Mouse (Mus musculus): ENCODE results near the gene Acads. TPM values are rescaled to one million over a fixed set of nuclear protein-coding genes. Genes with fewer than 3 reads are reported as not detected.

The Acads gene
- polyA plus RNA-seq, 1 experiment from 2014 or later = 38.5 TPM

DNA sequence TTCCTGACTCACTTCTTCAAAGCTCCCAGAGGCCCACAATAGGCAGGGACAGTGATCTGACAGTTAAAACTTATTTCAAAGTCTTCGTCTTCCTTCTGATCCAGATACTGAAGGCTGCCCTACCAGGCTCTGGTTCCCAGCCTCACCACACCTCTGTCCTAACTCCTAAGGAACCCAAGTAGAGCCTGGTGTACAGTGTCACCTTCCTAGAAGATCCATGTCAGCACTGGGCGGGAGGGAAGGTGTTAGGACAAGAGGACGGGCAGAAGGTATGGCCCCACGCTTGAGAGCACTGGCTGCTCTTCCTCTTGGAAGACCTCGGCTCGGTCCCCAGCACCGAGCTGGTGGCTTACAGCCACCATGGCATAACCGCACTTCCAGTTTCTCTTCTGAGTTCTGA lies 29.2 kb upstream of the Acads start:
- H3K36me3 ChIP-seq = peaks cover 57% of the 10 kb centered on the region
- WGBS = 94% methylated on average over 8 of the region's 8 CpGs

DNA sequence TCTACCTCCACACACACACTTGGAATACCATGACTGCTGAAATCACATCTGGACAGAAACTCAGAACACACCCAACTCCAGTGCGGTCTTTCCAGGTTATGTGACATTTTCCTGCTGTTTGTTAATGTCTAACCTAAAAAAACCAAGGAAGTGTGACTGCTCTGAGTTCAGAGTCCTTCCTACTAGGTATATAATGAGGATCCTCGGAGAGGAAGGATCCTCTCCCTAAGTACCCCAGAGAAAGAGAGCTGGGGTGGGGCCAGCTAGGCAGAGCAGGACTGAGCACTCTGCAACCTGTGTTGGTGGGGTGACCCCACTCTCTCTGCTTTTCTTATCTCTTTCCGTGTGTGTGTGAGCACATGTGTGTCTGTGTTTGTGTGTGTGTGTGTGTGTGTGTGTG lies 28.2 kb upstream of the Acads start:
- Histone ChIP-seq H3K27me3 (no peaks in the 10 kb centered on the region), H3K9me3 (no peaks in the 10 kb centered on the region), H3K4me2 (replicated peaks) (no peak overlapping the region), H3K27ac (replicated peaks) (no peak overlapping the region), H3K4me1 (0 out of 2 replicates have a peak, but pooled peaks cover 7% of the 10 kb centered on the region), H3K36me3 (peaks cover 54% of the 10 kb centered on the region), H3K4me3 (no peak overlapping the region), H3K9ac (replicated peaks) (no peak overlapping the region)
- WGBS = 93% methylated on average over 3 of the region's 3 CpGs
- ATAC-seq (ENCODE audit: low FRiP score, low read depth) = no peak

More for the DNA sequence above, 29.2 kb upstream of the Acads start:
- no peaks in the 10 kb centered on the region for H3K27me3 ChIP-seq
- no peak overlapping the region for H3K4me2 ChIP-seq (replicated peaks)
- 0 out of 2 replicates have a peak, but pooled peaks cover 3% of the 10 kb centered on the region for H3K4me1 ChIP-seq
- no peak overlapping the region for H3K27ac ChIP-seq (replicated peaks)
- no peak overlapping the region for H3K9ac ChIP-seq (replicated peaks)
- H3K4me3 ChIP-seq = no peak overlapping the region
- no peaks in the 10 kb centered on the region for H3K9me3 ChIP-seq
- ATAC-seq (ENCODE audit: low FRiP score, low read depth) = no peak

DNA sequence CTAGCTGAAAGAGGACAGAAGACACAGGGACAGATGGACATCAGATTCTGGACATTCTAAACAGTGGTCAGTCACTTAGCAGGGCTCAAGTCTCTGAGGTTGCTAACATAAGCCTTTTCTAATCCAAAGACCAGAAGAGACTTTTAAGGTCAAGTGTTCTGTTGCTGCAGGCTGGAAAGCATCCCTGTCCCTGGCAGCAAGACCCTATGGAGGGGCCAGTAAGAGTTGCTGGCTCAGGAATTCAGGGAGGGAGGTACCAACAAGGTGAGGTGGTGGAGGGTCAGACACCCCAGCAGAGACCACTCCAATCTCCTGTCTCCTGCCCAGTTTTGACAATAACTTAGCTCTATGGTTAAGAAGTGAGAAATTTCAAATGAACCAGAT lies 27.6 kb upstream of the Acads start:
- no peaks in the 10 kb centered on the region for H3K27me3 ChIP-seq
- no peak overlapping the region for H3K27ac ChIP-seq (replicated peaks)
- peaks cover 54% of the 10 kb centered on the region for H3K36me3 ChIP-seq
- no peak overlapping the region for H3K4me3 ChIP-seq
- no peaks in the 10 kb centered on the region for H3K9me3 ChIP-seq
- no peak overlapping the region for H3K4me2 ChIP-seq (replicated peaks)
- no peak overlapping the region for H3K9ac ChIP-seq (replicated peaks)
- 0 out of 2 replicates have a peak, but pooled peaks cover 7% of the 10 kb centered on the region for H3K4me1 ChIP-seq
- ATAC-seq (ENCODE audit: low FRiP score, low read depth) = no peak

DNA sequence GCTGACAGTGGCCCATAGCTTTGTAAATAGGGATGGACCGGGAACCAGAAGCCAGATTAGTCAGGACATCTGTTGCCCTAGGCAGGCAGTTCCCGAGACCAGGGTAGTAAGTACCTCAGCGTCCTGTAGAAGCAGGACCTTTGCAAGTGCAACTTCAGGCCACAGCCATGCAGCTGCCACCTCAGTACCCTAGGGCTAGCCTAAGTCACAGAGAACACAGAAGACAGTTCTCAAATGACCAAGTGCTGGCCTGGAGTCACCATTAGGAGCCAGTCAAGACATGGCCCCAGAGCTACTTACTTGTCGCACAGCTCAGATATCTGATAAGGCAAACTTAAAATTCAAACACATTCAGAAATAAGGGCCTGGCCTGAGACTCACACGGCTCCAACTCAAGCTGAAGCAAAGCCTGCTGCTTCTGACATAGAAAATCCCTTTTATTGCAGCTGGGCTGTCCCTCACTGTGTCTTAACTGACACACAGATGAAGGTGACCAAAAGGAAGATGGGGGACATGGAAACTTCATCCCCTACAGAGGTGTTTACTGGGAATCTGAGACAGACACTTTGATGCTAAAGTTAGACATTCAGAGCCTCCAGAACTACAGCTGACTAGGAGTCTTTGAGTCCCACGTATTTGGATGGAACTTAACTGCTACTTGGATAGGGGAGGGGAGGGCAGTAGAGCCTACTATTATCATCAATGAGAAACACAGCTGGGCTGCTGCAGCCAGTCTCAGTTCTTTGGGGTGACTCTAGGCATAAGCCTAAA lies 27.0 kb upstream of the Acads start:
- 0 out of 2 replicates have a peak, but pooled peaks cover 7% of the 10 kb centered on the region for H3K4me1 ChIP-seq
- H3K4me2 ChIP-seq (replicated peaks) = no peak overlapping the region
- ATAC-seq (ENCODE audit: low FRiP score, low read depth) = no peak
- H3K27ac ChIP-seq (replicated peaks) = no peak overlapping the region
- no peaks in the 10 kb centered on the region for H3K27me3 ChIP-seq
- H3K9ac ChIP-seq (replicated peaks) = no peak overlapping the region
- 85% methylated on average over 6 of the region's 6 CpGs for WGBS
- no peak overlapping the region for H3K4me3 ChIP-seq
- H3K36me3 ChIP-seq = peaks cover 54% of the 10 kb centered on the region
- no peaks in the 10 kb centered on the region for H3K9me3 ChIP-seq

DNA sequence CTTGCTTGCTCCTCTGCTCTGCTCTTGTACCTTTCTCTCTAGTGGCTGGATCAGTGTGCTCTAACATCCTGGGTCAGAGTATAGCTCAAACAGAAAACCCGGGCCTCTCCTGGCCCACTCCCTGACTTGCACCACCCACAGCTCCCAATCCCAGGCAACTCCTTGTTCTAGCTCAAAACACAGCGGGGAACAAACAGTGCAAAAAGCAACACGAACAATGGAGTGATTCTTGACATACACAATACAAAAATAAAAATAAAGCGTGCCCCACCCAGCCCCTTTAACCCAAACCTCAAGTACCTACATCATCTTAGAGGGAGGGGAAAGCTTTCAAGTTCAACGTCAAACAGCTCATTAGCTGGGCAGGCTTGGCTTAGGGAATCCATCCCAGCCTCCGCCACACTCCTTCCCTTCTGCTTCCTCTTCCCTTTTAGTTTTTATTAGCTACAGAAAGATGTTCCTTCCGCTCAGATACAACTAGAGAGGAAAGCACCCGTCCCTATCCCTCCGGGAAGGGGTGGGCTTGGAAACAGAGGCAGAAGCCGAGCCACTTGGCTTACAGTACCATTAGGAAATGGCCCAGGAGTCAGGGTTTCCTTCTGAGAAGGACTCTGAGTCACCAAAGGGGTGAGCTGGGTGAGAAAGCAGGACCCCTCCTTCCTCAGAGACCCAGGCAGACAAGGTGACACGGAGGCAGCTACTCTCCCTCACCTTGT lies 26.3 kb upstream of the Acads start:
- 0 out of 2 replicates have a peak, but pooled peaks cover 7% of the 10 kb centered on the region for H3K4me1 ChIP-seq
- H3K27ac ChIP-seq (replicated peaks) = no peak overlapping the region
- no peaks in the 10 kb centered on the region for H3K27me3 ChIP-seq
- H3K36me3 ChIP-seq = peaks cover 47% of the 10 kb centered on the region
- H3K4me3 ChIP-seq = no peak overlapping the region
- 85% methylated on average over 11 of the region's 11 CpGs for WGBS
- H3K9ac ChIP-seq (replicated peaks) = no peak overlapping the region
- no peak for ATAC-seq (ENCODE audit: low FRiP score, low read depth)
- no peak overlapping the region for H3K4me2 ChIP-seq (replicated peaks)
- no peaks in the 10 kb centered on the region for H3K9me3 ChIP-seq

DNA sequence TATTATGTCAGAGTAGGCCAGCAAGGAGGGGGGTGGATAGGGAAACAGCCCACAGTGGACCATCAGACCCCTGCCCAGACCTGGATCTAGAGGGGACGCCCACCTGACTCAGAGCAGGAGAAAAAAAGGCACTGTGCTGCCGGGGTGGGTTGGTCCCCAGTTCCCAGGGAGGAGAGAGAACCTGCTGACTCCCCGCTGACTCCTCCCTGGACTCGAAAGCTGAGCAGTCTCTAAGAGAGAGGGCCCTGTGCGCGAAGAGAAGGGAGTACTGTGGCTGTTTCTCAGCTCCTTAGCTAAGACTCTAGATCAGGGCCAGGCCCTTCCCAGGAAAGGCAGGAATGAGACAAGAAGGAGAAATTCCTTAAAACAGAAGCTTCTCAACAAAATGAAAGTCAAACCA lies 25.3 kb upstream of the Acads start:
- Histone ChIP-seq H3K36me3 (peaks cover 37% of the 10 kb centered on the region), H3K4me1 (0 out of 2 replicates have a peak, but pooled peaks cover 7% of the 10 kb centered on the region), H3K27ac (replicated peaks) (no peak overlapping the region), H3K27me3 (no peaks in the 10 kb centered on the region), H3K9ac (replicated peaks) (no peak overlapping the region), H3K4me2 (replicated peaks) (no peak overlapping the region), H3K9me3 (no peaks in the 10 kb centered on the region), H3K4me3 (no peak overlapping the region)
- ATAC-seq (ENCODE audit: low FRiP score, low read depth) = no peak
- WGBS = 81% methylated on average over 6 of the region's 6 CpGs

DNA sequence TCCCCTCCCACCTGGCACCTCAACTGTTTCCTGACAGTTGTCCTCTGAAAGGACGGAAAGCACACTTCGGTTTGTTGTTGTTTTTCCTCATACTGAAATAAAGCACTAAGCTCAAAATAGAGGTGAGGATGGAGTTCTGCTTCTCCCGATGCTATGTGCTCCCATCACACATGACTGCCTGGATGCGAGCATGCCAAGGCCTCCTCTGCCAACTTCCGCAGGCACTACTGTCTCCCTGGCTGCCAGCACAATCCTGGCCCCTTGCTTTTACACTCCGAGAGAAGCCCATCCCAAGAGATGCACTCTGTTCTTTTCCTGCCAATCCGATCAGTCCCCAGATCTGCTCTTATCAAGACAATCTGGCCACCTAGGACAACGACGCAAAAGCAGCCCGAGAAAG lies 24.4 kb upstream of the Acads start:
- Histone ChIP-seq H3K27me3 (no peaks in the 10 kb centered on the region), H3K4me3 (no peak overlapping the region), H3K9ac (replicated peaks) (no peak overlapping the region), H3K9me3 (no peaks in the 10 kb centered on the region), H3K27ac (replicated peaks) (no peak overlapping the region), H3K4me1 (0 out of 2 replicates have a peak, but pooled peaks cover 7% of the 10 kb centered on the region), H3K4me2 (replicated peaks) (no peak overlapping the region), H3K36me3 (peaks cover 30% of the 10 kb centered on the region)
- no peak for ATAC-seq (ENCODE audit: low FRiP score, low read depth)
- 85% methylated on average over 10 of the region's 10 CpGs for WGBS

DNA sequence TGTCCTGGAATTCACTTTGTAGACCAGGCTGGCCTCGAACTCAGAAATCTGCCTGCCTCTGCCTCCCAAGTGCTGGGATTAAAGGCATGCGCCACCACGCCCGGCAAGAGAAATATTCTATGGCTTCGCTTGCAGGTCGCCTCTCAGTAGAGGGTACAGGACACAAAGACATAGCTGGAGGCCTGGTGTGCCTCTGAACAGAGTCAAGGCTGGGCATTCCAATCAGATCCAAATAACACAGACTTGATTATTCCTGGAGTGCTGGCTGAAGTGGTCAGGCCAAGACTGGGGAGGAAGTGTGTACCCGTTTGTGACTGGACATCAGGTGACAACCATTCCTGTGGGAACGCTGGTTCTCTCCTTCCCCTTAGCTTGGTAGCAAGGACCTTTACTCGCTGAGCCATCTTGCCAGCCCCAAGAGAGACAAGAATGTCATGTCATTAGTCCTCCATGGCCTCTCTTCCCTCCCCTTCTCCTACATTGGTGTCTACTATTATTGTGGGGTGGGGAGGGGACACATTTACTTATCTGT lies 23.1 kb upstream of the Acads start:
- Histone ChIP-seq H3K27ac (replicated peaks) (no peak overlapping the region), H3K36me3 (peaks cover 16% of the 10 kb centered on the region), H3K4me3 (no peak overlapping the region), H3K9ac (replicated peaks) (no peak overlapping the region), H3K4me2 (replicated peaks) (no peak overlapping the region), H3K27me3 (0 out of 2 replicates have a peak, but pooled peaks cover 4% of the 10 kb centered on the region), H3K4me1 (0 out of 2 replicates have a peak, but pooled peaks cover 7% of the 10 kb centered on the region), H3K9me3 (no peaks in the 10 kb centered on the region)
- 92% methylated on average over 9 of the region's 9 CpGs for WGBS
- no peak for ATAC-seq (ENCODE audit: low FRiP score, low read depth)

DNA sequence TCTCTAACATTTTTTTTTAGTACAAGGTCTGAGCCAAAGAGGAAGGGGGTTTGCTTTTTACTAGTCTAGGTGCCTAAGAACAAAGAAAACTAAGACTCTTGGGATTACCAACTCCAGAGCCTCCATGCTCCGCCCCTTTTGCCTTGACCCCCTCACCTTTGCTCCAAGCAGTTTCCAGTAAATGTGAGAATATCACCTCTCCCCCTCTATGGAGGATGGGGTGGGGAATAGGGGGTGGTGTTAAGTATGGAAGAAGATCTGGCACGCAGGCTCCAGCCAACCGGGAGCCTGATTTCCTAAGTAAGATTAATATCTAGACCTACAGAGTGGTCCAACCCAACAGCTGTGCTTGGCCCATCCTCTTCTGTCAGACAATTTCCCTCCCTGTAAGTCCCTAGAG lies 21.6 kb upstream of the Acads start:
- no peak overlapping the region for H3K4me2 ChIP-seq (replicated peaks)
- H3K36me3 ChIP-seq = peaks cover 1% of the 10 kb centered on the region; the same call in 1 of the 2 replicates
- no peak for ATAC-seq (ENCODE audit: low FRiP score, low read depth)
- no peak overlapping the region for H3K9ac ChIP-seq (replicated peaks)
- H3K9me3 ChIP-seq = no peaks in the 10 kb centered on the region
- H3K4me3 ChIP-seq = no peak overlapping the region
- WGBS = 71% methylated on average over 3 of the region's 3 CpGs
- H3K27ac ChIP-seq (replicated peaks) = no peak overlapping the region
- H3K4me1 ChIP-seq = 0 out of 2 replicates have a peak, but pooled peaks cover 7% of the 10 kb centered on the region
- H3K27me3 ChIP-seq = 0 out of 2 replicates have a peak, but pooled peaks cover 9% of the 10 kb centered on the region

DNA sequence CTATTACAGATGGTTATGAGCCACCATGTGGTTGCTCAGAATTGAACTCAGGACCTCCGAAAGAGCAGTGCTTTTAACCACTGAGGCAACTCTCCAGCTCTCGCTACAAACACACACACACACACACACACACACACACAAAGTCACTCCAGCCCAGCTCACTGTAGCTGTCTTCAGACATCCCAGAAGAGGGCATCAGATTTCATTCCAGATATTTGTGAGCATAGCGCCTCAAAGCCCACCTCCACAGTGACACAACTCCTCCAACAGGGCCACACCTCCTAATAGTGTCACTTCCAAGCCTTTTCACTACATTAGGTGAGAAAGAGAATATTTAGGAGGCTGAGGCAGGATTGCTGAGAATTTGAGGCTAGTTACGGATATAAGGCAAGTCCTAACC lies 20.0 kb upstream of the Acads start:
- Histone ChIP-seq H3K9ac (replicated peaks) (no peak overlapping the region), H3K4me1 (peaks cover 8% of the 10 kb centered on the region; the same call in 1 of the 2 replicates), H3K27me3 (0 out of 2 replicates have a peak, but pooled peaks cover 9% of the 10 kb centered on the region), H3K4me2 (replicated peaks) (no peak overlapping the region), H3K36me3 (no peaks in the 10 kb centered on the region), H3K4me3 (no peak overlapping the region), H3K9me3 (no peaks in the 10 kb centered on the region), H3K27ac (replicated peaks) (no peak overlapping the region)
- 70% methylated on average over 4 of the region's 4 CpGs for WGBS
- no peak for ATAC-seq (ENCODE audit: low FRiP score, low read depth)

DNA sequence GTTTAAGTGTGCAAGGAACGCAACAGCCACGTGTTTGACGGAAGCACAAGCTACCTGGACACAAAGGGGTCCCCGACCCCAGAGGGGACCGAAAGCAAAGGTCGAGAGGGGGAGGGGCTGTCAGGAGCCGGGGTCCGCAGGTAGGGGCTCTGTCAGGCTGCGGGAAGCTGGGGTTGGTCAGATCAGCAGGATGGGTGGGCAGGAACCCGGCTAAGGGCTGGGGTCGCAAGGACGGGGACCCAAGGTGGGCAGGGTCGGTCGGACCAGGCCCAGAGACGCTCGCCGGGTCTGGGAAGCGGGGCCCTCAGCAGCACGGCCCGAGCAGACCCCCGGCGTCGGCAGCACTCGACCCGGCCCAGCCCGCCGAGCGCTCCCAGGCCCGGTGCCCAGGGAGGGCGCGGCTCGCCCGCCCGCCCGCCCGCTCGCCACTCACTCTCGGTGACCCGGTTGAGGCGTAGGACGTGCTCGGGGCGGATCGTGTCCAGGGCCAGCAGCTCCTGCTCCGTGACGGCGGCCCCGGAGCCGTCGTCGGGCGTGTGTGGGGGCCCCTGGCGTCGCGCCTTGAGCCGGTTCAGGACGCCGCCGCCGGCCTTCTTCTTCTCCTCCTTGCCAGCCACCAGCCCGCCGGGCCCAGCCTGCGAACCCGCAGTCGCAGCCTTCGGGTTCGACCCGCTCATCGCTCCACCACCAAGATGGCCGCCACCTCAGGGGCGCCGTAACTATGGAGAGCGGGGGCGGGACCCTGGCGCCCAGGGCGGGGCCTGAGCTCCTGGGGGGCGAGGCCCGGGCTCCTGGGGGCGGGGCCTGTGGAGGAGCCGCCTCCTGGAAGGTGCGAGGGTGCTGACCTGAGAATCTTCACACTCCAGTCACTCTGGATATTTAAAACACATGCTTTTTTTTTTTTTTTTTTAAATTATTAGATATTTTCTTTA lies 15.4 kb upstream of the Acads start, which contains the start of gene Unc119b:
Gene Unc119b (minus strand): TSS at position 742 of the 932 bp plus-strand sequence.
- Histone ChIP-seq H3K9ac (replicated peaks) (peak within 1 kb of the TSS; percentile 89), H3K36me3 (peaks cover 9% of the 10 kb centered on the region), H3K4me3 (peak within 1 kb of the TSS; percentile 94), H3K27me3 (0 out of 2 replicates have a peak, but pooled peaks cover 9% of the 10 kb centered on the region), H3K4me1 (peaks cover 19% of the 10 kb centered on the region), H3K9me3 (no peaks in the 10 kb centered on the region), H3K27ac (replicated peaks) (peak within 1 kb of the TSS; percentile 63), H3K4me2 (replicated peaks) (peak within 1 kb of the TSS; percentile 81)
- under 1% methylated on average over 58 of the region's 81 CpGs for WGBS
- peak; percentile 95 for ATAC-seq (ENCODE audit: low FRiP score, low read depth)

Measured in midbrain, embryonic 12.5 days (tissue).